ENCODE assay signal across 21 mouse cellular contexts in the genomic region with DNA sequence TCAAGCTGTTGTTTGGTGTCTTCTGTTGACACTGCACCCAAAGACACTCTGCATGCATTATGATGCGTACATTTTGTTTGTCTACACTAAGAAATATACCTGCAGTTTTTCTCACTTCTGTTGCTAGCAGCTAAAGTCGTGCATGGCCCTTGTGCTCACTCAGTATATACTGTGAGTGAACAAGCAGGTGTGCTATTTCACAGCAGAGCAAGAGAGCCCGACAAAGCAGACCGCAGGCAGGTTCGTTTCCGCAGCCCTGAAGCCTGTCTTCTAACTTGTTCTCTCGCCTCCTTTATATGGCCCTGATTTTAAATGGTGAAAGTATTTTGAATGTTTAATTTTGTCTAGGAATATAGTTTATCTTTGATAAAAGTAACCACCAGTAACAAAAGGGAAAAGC.
"Had no signal": no experiment of that assay in that cellular context is flagged by ENCODE, and none has a peak within 500 bp of the region (broad histone marks: within the 10 kb centered on the region; RNA-seq: fewer than 3 reads in every experiment).

No protein-coding gene starts in this region.

- DNase-seq: liver, embryonic 13.5 days; liver, postnatal 0 days; lung, adult 2 months; lung, postnatal 14 days; lung, postnatal 36 days; right cerebral cortex, postnatal 25 days; right cerebral cortex, postnatal 4 days; spleen, adult 18-20 months; thymus, adult 2 months; thymus, postnatal 25 days; thymus, postnatal 4 days had no signal

- H3K4me3 ChIP-seq: liver, embryonic 13.5 days; liver, embryonic 15.5 days; lung, embryonic 15.5 days; megakaryocyte, embryonic 14.5 days; midbrain, embryonic 13.5 days; midbrain, embryonic 15.5 days; neural tube, embryonic 13.5 days had no signal

- H3K27ac ChIP-seq: liver, embryonic 13.5 days; liver, embryonic 15.5 days; lung, embryonic 15.5 days; macrophage; midbrain, embryonic 13.5 days; midbrain, embryonic 15.5 days; neural tube, embryonic 13.5 days had no signal

- H3K4me2 ChIP-seq: liver, embryonic 11.5 days; liver, embryonic 13.5 days; liver, embryonic 15.5 days; lung, embryonic 15.5 days; midbrain, embryonic 11.5 days; midbrain, embryonic 13.5 days; midbrain, embryonic 15.5 days; neural tube, embryonic 13.5 days had no signal

- H3K36me3 ChIP-seq: liver, embryonic 13.5 days; midbrain, embryonic 13.5 days; midbrain, embryonic 15.5 days; neural tube, embryonic 13.5 days had no signal

- H3K9ac ChIP-seq: liver, embryonic 13.5 days; liver, embryonic 15.5 days; liver, postnatal 0 days; lung, embryonic 15.5 days; midbrain, embryonic 13.5 days; midbrain, embryonic 15.5 days; neural tube, embryonic 13.5 days had no signal

- ATAC-seq: liver, postnatal 0 days; lung, postnatal 0 days; midbrain, embryonic 13.5 days; midbrain, embryonic 15.5 days had no signal

- H3K9me3 ChIP-seq: liver, embryonic 13.5 days; liver, embryonic 15.5 days; lung, embryonic 15.5 days; midbrain, embryonic 13.5 days; midbrain, embryonic 15.5 days; neural tube, embryonic 13.5 days had no signal

- H3K4me1 ChIP-seq: lung, embryonic 15.5 days; neural tube, embryonic 13.5 days had no signal

- H3K27me3 ChIP-seq: liver, embryonic 13.5 days; liver, embryonic 15.5 days; lung, embryonic 15.5 days; megakaryocyte, embryonic 14.5 days; midbrain, embryonic 13.5 days; midbrain, embryonic 15.5 days; neural tube, embryonic 13.5 days had no signal
